Mouse (Mus musculus) intestine, postnatal 0 days (tissue): ENCODE measurements around the gene Slc39a13. TPM values are rescaled to one million over a fixed set of nuclear protein-coding genes. Genes with fewer than 3 reads are reported as not detected.

Experiments
- ATAC-seq: fragments of 200-750 bp; cut with Nextera tagmentation; 2 replicates; pipeline ENCODE4 v1.8.0; 2017; ENCODE audit warnings: mild to moderate bottlenecking, moderate TSS enrichment, moderate library complexity
- H3K27ac ChIP-seq: fragments of 300-500 bp; sonication (generic); 2 replicates; pipeline ENCODE4 v1.5.1; 2014; ENCODE audit warnings: mild to moderate bottlenecking, low read depth, low read length, moderate library complexity
- H3K27me3 ChIP-seq: fragments of 300-500 bp; sonication (generic); replicated peaks from 2 replicates; pipeline ENCODE4 v1.6.1; 2014; ENCODE audit warnings: low read length, mixed read lengths; ENCODE audit not compliant: control insufficient read depth, insufficient read depth
- H3K36me3 ChIP-seq: fragments of 300-500 bp; sonication (generic); 2 replicates; pipeline ENCODE4 v1.6.1; 2014; ENCODE audit warnings: mild to moderate bottlenecking, moderate library complexity; ENCODE audit not compliant: control insufficient read depth, insufficient read depth
- H3K4me1 ChIP-seq: fragments of 300-500 bp; sonication (generic); replicated peaks from 2 replicates; pipeline ENCODE4 v1.6.1; 2014; ENCODE audit warnings: antibody characterized with exemption, low read length, mixed read lengths; ENCODE audit not compliant: control insufficient read depth, insufficient read depth
- H3K4me2 ChIP-seq: fragments of 300-500 bp; sonication (generic); replicated peaks from 2 replicates; pipeline ENCODE4 v1.6.1; 2014; ENCODE audit warnings: low read depth, mild to moderate bottlenecking, moderate library complexity
- H3K4me3 ChIP-seq: fragments of 300-500 bp; sonication (generic); 2 replicates; pipeline ENCODE4 v1.5.1; 2014; ENCODE audit warnings: low read depth, low read length
- H3K9ac ChIP-seq: fragments of 300-500 bp; sonication (generic); 2 replicates; pipeline ENCODE4 v1.6.1; 2014; ENCODE audit warnings: mild to moderate bottlenecking, low read depth, low read length
- H3K9me3 ChIP-seq: fragments of 300-500 bp; sonication (generic); 2 replicates; pipeline ENCODE4 v1.6.1; 2016; ENCODE audit warnings: mixed run types; ENCODE audit not compliant: control insufficient read depth
- CTCF ChIP-seq: sonication (generic); IDR thresholded peaks from 2 replicates; pipeline ENCODE4 v1.5.1; 2016; ENCODE audit warnings: low read depth, mild to moderate bottlenecking, control low read depth, antibody characterized with exemption, moderate library complexity
- WGBS: fragments of 180-500 bp; shearing (Covaris S2); extraction: QIAGEN DNeasy Blood & Tissue Kit; methylation state at CpG from one replicate; pipeline ENCODE4 v1.1.7; 2014; 5-methylcytosine and 5-hydroxymethylcytosine counted together
- polyA plus RNA-seq: library from polyadenylated mRNA; unstranded; fragments of >200 nt; fragmentation: Nextera tagmentation; extraction: Ambion mirVana; gene quantifications from 2 replicates; pipeline ENCODE4 v1.2.1, GENCODE M21; 2015

Gene Slc39a13
- polyA plus RNA-seq, 1 experiment from 2014 or later: 15.0 TPM

DNA sequence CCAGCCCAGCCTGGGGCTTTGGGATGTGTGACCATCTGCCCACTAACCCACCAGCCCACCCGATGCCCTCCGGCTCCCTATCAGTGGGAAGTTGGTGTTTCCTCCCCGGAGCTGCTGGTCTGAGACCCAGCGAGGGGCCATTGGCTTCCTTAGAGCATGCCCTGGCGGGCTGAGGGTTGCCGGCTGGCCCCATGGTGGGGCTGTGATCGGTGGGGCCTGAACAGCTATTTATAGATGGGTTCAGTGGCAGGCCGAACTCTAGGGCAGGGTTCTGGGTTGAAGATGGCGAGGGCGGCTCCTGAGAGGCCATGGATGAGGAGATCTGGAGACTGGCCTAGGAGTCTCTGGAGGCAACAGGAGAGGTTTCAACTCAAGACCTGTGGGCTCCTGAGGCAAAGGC lies 26.8 kb upstream of the Slc39a13 start:
- Histone ChIP-seq H3K27me3 (no peaks in the 10 kb centered on the region), H3K36me3 (no peaks in the 10 kb centered on the region), H3K9me3 (no peaks in the 10 kb centered on the region), H3K4me2 (no peak overlapping the region), H3K27ac (no peak overlapping the region), H3K9ac (no peak overlapping the region), H3K4me3 (no peak overlapping the region), H3K4me1 (no peaks in the 10 kb centered on the region)
- no peak for ATAC-seq
- no peak for TF ChIP-seq CTCF
- WGBS: 94% methylated on average over 10 of the region's 10 CpGs

- no peaks in the 10 kb centered on the region for H3K36me3 ChIP-seq
- no peaks in the 10 kb centered on the region for H3K4me1 ChIP-seq
- 73% methylated on average over 14 of the region's 14 CpGs for WGBS
- no peaks in the 10 kb centered on the region for H3K9me3 ChIP-seq
- no peak for TF ChIP-seq CTCF
- no peak overlapping the region for H3K4me2 ChIP-seq
- H3K9ac ChIP-seq: no peak overlapping the region
- no peaks in the 10 kb centered on the region for H3K27me3 ChIP-seq
- H3K4me3 ChIP-seq: no peak overlapping the region
- no peak for ATAC-seq
- no peak overlapping the region for H3K27ac ChIP-seq
Measured at GRCm38 (mm10) chr2:91096524-91096923, 26.3 kb upstream of the Slc39a13 start.

DNA sequence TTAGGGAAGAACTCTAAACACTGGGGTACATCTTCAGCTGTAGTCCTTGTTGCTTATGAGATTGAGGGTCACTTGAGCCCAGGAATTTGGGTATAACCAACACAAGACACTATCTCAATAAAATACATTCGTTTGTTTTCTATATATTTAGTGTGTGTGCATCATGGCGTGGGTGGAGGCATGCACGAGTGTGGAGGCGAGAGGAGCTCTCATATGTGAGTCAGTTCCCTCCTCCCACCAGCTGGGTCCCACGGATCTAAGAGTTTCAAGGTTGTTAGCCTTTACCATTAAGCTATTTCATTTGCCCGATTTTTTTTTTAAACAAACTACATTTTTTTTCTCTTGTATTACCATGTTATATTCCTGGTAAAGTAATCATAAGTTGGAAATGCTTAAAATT lies 20.6 kb upstream of the Slc39a13 start:
- Histone ChIP-seq H3K36me3 (no peaks in the 10 kb centered on the region), H3K27me3 (no peaks in the 10 kb centered on the region), H3K27ac (no peak overlapping the region), H3K4me1 (no peaks in the 10 kb centered on the region), H3K4me2 (no peak overlapping the region), H3K9me3 (no peaks in the 10 kb centered on the region), H3K4me3 (no peak overlapping the region), H3K9ac (no peak overlapping the region)
- TF ChIP-seq CTCF: no peak
- WGBS: 72% methylated on average over 6 of the region's 6 CpGs
- ATAC-seq: no peak

DNA sequence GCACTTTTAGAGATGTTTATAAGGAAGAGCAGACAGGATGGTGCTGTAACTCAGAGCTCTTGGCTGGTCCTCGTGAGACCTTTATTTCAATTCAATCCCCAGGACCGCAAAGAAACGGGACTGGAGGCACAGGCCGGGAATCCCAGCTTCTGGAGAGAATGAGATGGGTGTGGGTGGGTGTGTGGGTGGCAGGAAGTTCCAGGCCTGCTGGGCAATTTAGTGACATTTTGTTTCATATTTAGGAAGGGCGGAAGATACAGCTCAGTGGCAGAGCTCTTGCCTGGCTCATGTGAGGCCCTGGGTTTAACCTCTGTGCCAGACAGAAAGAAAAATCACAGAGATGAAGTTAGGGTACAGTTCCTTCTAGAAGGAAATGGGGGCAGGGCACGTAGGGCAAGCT lies 20.0 kb upstream of the Slc39a13 start:
- no peaks in the 10 kb centered on the region for H3K27me3 ChIP-seq
- H3K9me3 ChIP-seq: no peaks in the 10 kb centered on the region
- H3K4me2 ChIP-seq: no peak overlapping the region
- H3K27ac ChIP-seq: no peak overlapping the region
- no peak overlapping the region for H3K4me3 ChIP-seq
- no peak overlapping the region for H3K9ac ChIP-seq
- TF ChIP-seq CTCF: no peak
- no peaks in the 10 kb centered on the region for H3K36me3 ChIP-seq
- 53% methylated on average over 6 of the region's 6 CpGs for WGBS
- no peaks in the 10 kb centered on the region for H3K4me1 ChIP-seq
- ATAC-seq: no peak

- H3K9ac ChIP-seq: no peak overlapping the region
- no peaks in the 10 kb centered on the region for H3K9me3 ChIP-seq
- WGBS: 76% methylated on average over 9 of the region's 9 CpGs
- H3K4me1 ChIP-seq: no peaks in the 10 kb centered on the region
- no peak overlapping the region for H3K4me3 ChIP-seq
- H3K27ac ChIP-seq: no peak overlapping the region
- ATAC-seq: no peak
- no peaks in the 10 kb centered on the region for H3K36me3 ChIP-seq
- no peak for TF ChIP-seq CTCF
- no peak overlapping the region for H3K4me2 ChIP-seq
- H3K27me3 ChIP-seq: no peaks in the 10 kb centered on the region
Measured at GRCm38 (mm10) chr2:91088987-91089386, 18.8 kb upstream of the Slc39a13 start.

- no peak for ATAC-seq
- Histone ChIP-seq H3K36me3 (no peaks in the 10 kb centered on the region), H3K9ac (no peak overlapping the region), H3K4me2 (no peak overlapping the region), H3K4me3 (no peak overlapping the region), H3K4me1 (no peaks in the 10 kb centered on the region), H3K9me3 (no peaks in the 10 kb centered on the region), H3K27me3 (no peaks in the 10 kb centered on the region), H3K27ac (no peak overlapping the region)
- no peak for TF ChIP-seq CTCF
- 84% methylated on average over 9 of the region's 9 CpGs for WGBS
Measured at GRCm38 (mm10) chr2:91087453-91087852, 17.2 kb upstream of the Slc39a13 start.
